Mouse (Mus musculus) adrenal gland (tissue): Measurements from ENCODE around the gene Endog.

ENCODE experiments used
- intact Hi-C: fragments of 180-260 bp; cut with DNase I; formaldehyde crosslinking; loops from one replicate; pipeline ENCODE4 v1.15.1; 2025

The Endog gene

GRCm38 (mm10) chr2:30207401-30207800 is 36.1 kb downstream of the Endog start:
- intact Hi-C loops, result no loop called here

- intact Hi-C loops, result no loop called here
These were observed 36.6 kb downstream of the Endog start for GRCm38 (mm10) chr2:30207886-30208285.

- intact Hi-C loops, result no loop called here
These were observed 40.3 kb downstream of the Endog start for GRCm38 (mm10) chr2:30211408-30212168.

- intact Hi-C loops, result no loop called here
These were observed 40.9 kb downstream of the Endog start for GRCm38 (mm10) chr2:30212169-30212545.

- intact Hi-C loops, result no loop called here
These were observed 41.7 kb downstream of the Endog start for GRCm38 (mm10) chr2:30212951-30213350.

- intact Hi-C loops, result no loop called here
These were observed 43.5 kb downstream of the Endog start for GRCm38 (mm10) chr2:30214745-30215144.

GRCm38 (mm10) chr2:30215493-30215892 is 44.2 kb downstream of the Endog start:
- intact Hi-C loops, result no loop called here

- intact Hi-C loops, result no loop called here
These were observed 45.0 kb downstream of the Endog start for GRCm38 (mm10) chr2:30216293-30216692.
